18 mouse cellular contexts compared by ENCODE assay signal in genomic region chr6:124505028-124505427, GRCm38 (mm10). TPM values are rescaled to one million over a fixed set of nuclear protein-coding genes. Genes with fewer than 3 reads are reported as not detected.
DNase-seq lines count a peak whose midpoint lies in the region; ATAC-seq and TF ChIP-seq lines count a peak whose summit lies in the region.
"Had no signal": no experiment of that assay in that cellular context is flagged by ENCODE, and none has a peak within 500 bp of the region (broad histone marks: within the 10 kb centered on the region; RNA-seq: fewer than 3 reads in every experiment).

No protein-coding gene starts in this region.

- DNase-seq in lung, adult 18-20 months, result peak; percentile 36 to 53
- no peak for DNase-seq in lung, adult 2 months
- peak; percentile 50 for DNase-seq in liver, postnatal 0 days
- no peak for DNase-seq in testis, postnatal 10 days (ENCODE audit: low spot score)
- DNase-seq in thymus, postnatal 4 days, result no peak
- DNase-seq in hindbrain, postnatal 0 days (ENCODE audit: low spot score), result no peak
- DNase-seq: cerebellum, postnatal 10 days; thymus, adult 18-20 months had no signal

- H3K4me3 ChIP-seq in lung, adult 2 months (replicated peaks; ENCODE audit: extremely low read depth, low read depth, low read length), result no peak overlapping the region
- H3K4me3 ChIP-seq in bone marrow macrophage, adult 2 months (ENCODE audit: insufficient read depth, low read length), result no peak overlapping the region
- H3K4me3 ChIP-seq in liver, postnatal 0 days (ENCODE audit: low read depth, low read length), result no peak overlapping the region
- no peak overlapping the region for H3K4me3 ChIP-seq in hindbrain, postnatal 0 days (ENCODE audit: low read length)
- H3K4me3 ChIP-seq: embryonic facial prominence, embryonic 12.5 days; forebrain, embryonic 10.5 days; heart, embryonic 15.5 days; limb, embryonic 12.5 days; myocyte had no signal

- TF ChIP-seq POLR2A in lung, adult 2 months (IDR thresholded peaks at IDR 0.05; ENCODE audit: borderline replicate concordance, extremely low read depth, low read depth, low read length), result no peak
- no peak for TF ChIP-seq POLR2A in bone marrow macrophage, adult 2 months (IDR thresholded peaks at IDR 0.05; ENCODE audit: borderline replicate concordance, low read depth, low read length)

- H3K9ac ChIP-seq in liver, postnatal 0 days (replicated peaks), result no peak overlapping the region
- H3K9ac ChIP-seq in hindbrain, postnatal 0 days (replicated peaks; ENCODE audit: low read length), result no peak overlapping the region
- H3K9ac ChIP-seq: embryonic facial prominence, embryonic 12.5 days; heart, embryonic 15.5 days; limb, embryonic 12.5 days had no signal

- peak; percentile 35; the same call in 1 of the 2 replicates for ATAC-seq in liver, postnatal 0 days
- peak; percentile 77 for ATAC-seq in monocyte, adult 5-6 weeks (replicated peaks; ENCODE audit: insufficient number of reproducible peaks, low FRiP score, low TSS enrichment, poor library complexity, severe bottlenecking)
- no peak for ATAC-seq in hindbrain, postnatal 0 days
- ATAC-seq: inflammation-experienced regulatory T-cells, adult 6 months had no signal

- no peaks in the 10 kb centered on the region for H3K27me3 ChIP-seq in liver, postnatal 0 days (ENCODE audit: insufficient read depth, low read length)
- H3K27me3 ChIP-seq in hindbrain, postnatal 0 days (ENCODE audit: insufficient read depth, low read length), result no peaks in the 10 kb centered on the region
- H3K27me3 ChIP-seq: embryonic facial prominence, embryonic 12.5 days; heart, embryonic 15.5 days; limb, embryonic 12.5 days had no signal

- H3K9me3 ChIP-seq in liver, postnatal 0 days (ENCODE audit: low read length), result no peaks in the 10 kb centered on the region
- no peaks in the 10 kb centered on the region for H3K9me3 ChIP-seq in hindbrain, postnatal 0 days (ENCODE audit: low read length)
- H3K9me3 ChIP-seq: embryonic facial prominence, embryonic 12.5 days; forebrain, embryonic 10.5 days; heart, embryonic 15.5 days; limb, embryonic 12.5 days had no signal

- TF ChIP-seq EP300 in liver, postnatal 0 days (IDR thresholded peaks at IDR 0.05; ENCODE audit: low read depth), result no peak

- no peak for TF ChIP-seq CTCF in lung, adult 2 months (IDR thresholded peaks at IDR 0.05; ENCODE audit: insufficient read depth, low read length)
- TF ChIP-seq CTCF in bone marrow macrophage, adult 2 months (IDR thresholded peaks at IDR 0.05; ENCODE audit: low read depth, low read length), result no peak
- TF ChIP-seq CTCF in liver, postnatal 0 days (IDR thresholded peaks at IDR 0.05; ENCODE audit: low read depth), result no peak
- no peak for TF ChIP-seq CTCF in hindbrain, postnatal 0 days (IDR thresholded peaks at IDR 0.05; ENCODE audit: low read depth)

- H3K4me2 ChIP-seq in liver, postnatal 0 days (ENCODE audit: low read depth, low read length), result peak overlapping the region; percentile 33; the same call in 1 of the 2 replicates
- H3K4me2 ChIP-seq in hindbrain, postnatal 0 days (ENCODE audit: low read depth, low read length), result no peak overlapping the region
- H3K4me2 ChIP-seq: embryonic facial prominence, embryonic 12.5 days; heart, embryonic 15.5 days; limb, embryonic 12.5 days had no signal

- no peaks in the 10 kb centered on the region for H3K4me1 ChIP-seq in lung, adult 2 months (ENCODE audit: control insufficient read depth, insufficient read depth, low read length)
- peaks cover 28% of the 10 kb centered on the region for H3K4me1 ChIP-seq in bone marrow macrophage, adult 2 months (ENCODE audit: control insufficient read depth, insufficient read depth, low read length)
- peaks cover 21% of the 10 kb centered on the region for H3K4me1 ChIP-seq in liver, postnatal 0 days (ENCODE audit: insufficient read depth)
- no peaks in the 10 kb centered on the region for H3K4me1 ChIP-seq in hindbrain, postnatal 0 days (ENCODE audit: insufficient read depth, low read length)
- H3K4me1 ChIP-seq: embryonic facial prominence, embryonic 12.5 days; forebrain, embryonic 10.5 days; heart, embryonic 15.5 days; limb, embryonic 12.5 days had no signal

- 62% methylated on average over 4 of the region's 4 CpGs for WGBS in lung, adult 2 months
- whole genome bisulfite sequencing in liver, postnatal 0 days (ENCODE audit: insufficient replicate concordance), result 31% methylated on average over 4 of the region's 4 CpGs
- WGBS in hindbrain, postnatal 0 days, result 82% methylated on average over 4 of the region's 4 CpGs

- peak overlapping the region; percentile 66 for H3K27ac ChIP-seq in bone marrow macrophage, adult 2 months (ENCODE audit: insufficient read depth, low read depth, low read length)
- peak overlapping the region; percentile 74 for H3K27ac ChIP-seq in liver, postnatal 0 days (ENCODE audit: low read depth)
- H3K27ac ChIP-seq in hindbrain, postnatal 0 days, result no peak overlapping the region
- H3K27ac ChIP-seq: embryonic facial prominence, embryonic 12.5 days; forebrain, embryonic 10.5 days; heart, embryonic 15.5 days; kidney, postnatal 0 days; limb, embryonic 12.5 days had no signal

- H3K36me3 ChIP-seq in liver, postnatal 0 days (replicated peaks; ENCODE audit: insufficient read depth, low read length), result no peaks in the 10 kb centered on the region; the same call in 1 of the 2 replicates
- H3K36me3 ChIP-seq in hindbrain, postnatal 0 days (ENCODE audit: insufficient read depth, low read length), result no peaks in the 10 kb centered on the region
- H3K36me3 ChIP-seq: embryonic facial prominence, embryonic 12.5 days; forebrain, embryonic 10.5 days; heart, embryonic 15.5 days; limb, embryonic 12.5 days had no signal

RNA-seq across cellular contexts. Expression of gene C1ra, which starts 7.2 kb away (rescaled TPM):
- 47.2 and 58.0 TPM in 2 replicates for polyA plus RNA-seq in lung, adult 2 months (2012; rRNA removed)
- polyA plus RNA-seq in bone marrow macrophage, adult 2 months (2012; ENCODE audit: insufficient read depth, insufficient read length, missing spikeins), result 3.4 and 3.7 TPM in 2 replicates
- 63.0 and 65.0 TPM in 2 replicates for polyA plus RNA-seq in liver, postnatal 0 days (2015; fragmentation: Nextera tagmentation; extraction: Ambion mirVana)
- 1.4 TPM in 1 of 3 replicates, not detected in the others for total RNA-seq in monocyte, adult 5-6 weeks (2017)
- 0.42 and 1.0 TPM in 2 replicates for total RNA-seq in hindbrain, postnatal 0 days (2014; rRNA removed)
- polyA plus RNA-seq in hindbrain, postnatal 0 days (2015; fragmentation: Nextera tagmentation; extraction: Ambion mirVana), result 0.73 and 0.83 TPM in 2 replicates
- total RNA-seq: megakaryocyte-erythroid progenitor cell, adult 5-6 weeks had no signal

RNA-seq across cellular contexts. Expression of gene C1rl, which starts 12.1 kb away (rescaled TPM):
- 4.6 and 5.9 TPM in 2 replicates for polyA plus RNA-seq in lung, adult 2 months (2012; rRNA removed)
- polyA plus RNA-seq in bone marrow macrophage, adult 2 months (2012; ENCODE audit: insufficient read depth, insufficient read length, missing spikeins), result 0.97 and 1.1 TPM in 2 replicates
- polyA plus RNA-seq in liver, postnatal 0 days (2015; fragmentation: Nextera tagmentation; extraction: Ambion mirVana), result 31.1 and 36.2 TPM in 2 replicates
- 0.19 to 0.21 TPM (median 0.19 TPM) in 3 replicates for total RNA-seq in monocyte, adult 5-6 weeks (2017)
- total RNA-seq in hindbrain, postnatal 0 days (2014; rRNA removed), result 0.31 and 0.68 TPM in 2 replicates
- 0.39 and 0.41 TPM in 2 replicates for polyA plus RNA-seq in hindbrain, postnatal 0 days (2015; fragmentation: Nextera tagmentation; extraction: Ambion mirVana)
- polyA plus RNA-seq: inflammation-experienced regulatory T-cells, adult 6 months had no signal

RNA-seq across cellular contexts. Expression of gene C1s1, which starts 37.1 kb away (rescaled TPM):
- 58.4 and 101 TPM in 2 replicates for polyA plus RNA-seq in lung, adult 2 months (2012; rRNA removed)
- 0.55 TPM in 1 of 2 replicates, not detected in the other for polyA plus RNA-seq in bone marrow macrophage, adult 2 months (2012; ENCODE audit: insufficient read depth, insufficient read length, missing spikeins)
- polyA plus RNA-seq in liver, postnatal 0 days (2015; fragmentation: Nextera tagmentation; extraction: Ambion mirVana), result 118 and 130 TPM in 2 replicates
- total RNA-seq in monocyte, adult 5-6 weeks (2017), result not detected in 3 replicates
- 0.89 and 4.7 TPM in 2 replicates for total RNA-seq in hindbrain, postnatal 0 days (2014; rRNA removed)
- polyA plus RNA-seq in hindbrain, postnatal 0 days (2015; fragmentation: Nextera tagmentation; extraction: Ambion mirVana), result 0.49 and 1.2 TPM in 2 replicates
- total RNA-seq: megakaryocyte-erythroid progenitor cell, adult 5-6 weeks had no signal
- polyA plus RNA-seq: inflammation-experienced regulatory T-cells, adult 6 months had no signal

RNA-seq across cellular contexts. Expression of gene Clstn3, which starts 40.4 kb away (rescaled TPM):
- polyA plus RNA-seq in lung, adult 2 months (2012; rRNA removed), result 3.2 and 9.1 TPM in 2 replicates
- polyA plus RNA-seq in bone marrow macrophage, adult 2 months (2012; ENCODE audit: insufficient read depth, insufficient read length, missing spikeins), result 0.60 TPM in 1 of 2 replicates, not detected in the other
- polyA plus RNA-seq in liver, postnatal 0 days (2015; fragmentation: Nextera tagmentation; extraction: Ambion mirVana), result 1.8 TPM in 2 replicates
- not detected in 3 replicates for total RNA-seq in monocyte, adult 5-6 weeks (2017)
- 338 and 342 TPM in 2 replicates for total RNA-seq in hindbrain, postnatal 0 days (2014; rRNA removed)
- polyA plus RNA-seq in hindbrain, postnatal 0 days (2015; fragmentation: Nextera tagmentation; extraction: Ambion mirVana), result 171 and 184 TPM in 2 replicates
- polyA plus RNA-seq: inflammation-experienced regulatory T-cells, adult 6 months had no signal

Comparison
In these comparisons a context has a peak if more than half of its experiments do, and no peak if none do; other contexts are left out.
1. DNase-seq: peak in lung, adult 18-20 months (2 of 2) and liver, postnatal 0 days (single experiment); none in lung, adult 2 months (single experiment), testis, postnatal 10 days (single experiment), thymus, postnatal 4 days (single experiment) and hindbrain, postnatal 0 days (single experiment).
2. RNA of gene C1ra, which starts 7.2 kb away (polyA plus RNA-seq): 63.0 to 65.0 TPM in liver, postnatal 0 days and 47.2 to 58.0 TPM in lung, adult 2 months; 3.4 to 3.7 TPM in bone marrow macrophage, adult 2 months and 0.73 to 0.83 TPM in hindbrain, postnatal 0 days; every median in the first group is over 10 times any median in the second.
3. RNA of gene C1s1, which starts 37.1 kb away (polyA plus RNA-seq): 118 to 130 TPM in liver, postnatal 0 days and 58.4 to 101 TPM in lung, adult 2 months; 0.49 to 1.2 TPM in hindbrain, postnatal 0 days and 0.55 TPM in bone marrow macrophage, adult 2 months; every median in the first group is over 10 times any median in the second.